In the genomic region with DNA sequence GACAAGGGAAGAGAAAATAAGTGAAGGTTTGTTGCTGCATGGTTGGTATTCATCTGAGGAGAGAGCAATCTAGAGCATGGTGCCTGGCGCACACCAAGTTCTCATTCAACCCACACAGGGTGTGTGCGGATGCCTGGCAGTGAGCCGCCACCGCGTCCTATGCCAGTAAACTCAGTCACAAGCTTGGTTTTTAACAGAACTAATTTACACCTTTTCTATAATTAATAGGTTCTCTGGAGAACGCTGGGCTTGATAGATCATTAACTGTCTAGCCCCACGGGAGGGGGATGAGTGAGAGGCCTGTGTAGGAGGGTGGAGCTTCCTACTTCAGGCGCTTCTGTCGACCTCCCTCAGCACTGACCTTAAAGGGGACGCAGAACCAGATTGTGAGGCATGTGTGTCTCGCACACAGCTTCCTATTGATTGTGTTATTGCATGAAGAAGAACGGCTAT, we compare ENCODE assay signal across 9 mouse cellular contexts. TPM values are rescaled to one million over a fixed set of nuclear protein-coding genes. Genes with fewer than 3 reads are reported as not detected.
DNase-seq lines count a peak whose midpoint lies in the region; ATAC-seq and TF ChIP-seq lines count a peak whose summit lies in the region.
"Had no signal": no experiment of that assay in that cellular context is flagged by ENCODE, and none has a peak within 500 bp of the region (broad histone marks: within the 10 kb centered on the region; RNA-seq: fewer than 3 reads in every experiment).

No protein-coding gene starts in this region.

- H3K4me2 ChIP-seq in embryonic facial prominence, embryonic 11.5 days (ENCODE audit: low read depth, low read length), result peak overlapping the region; percentile 40
- H3K4me2 ChIP-seq in heart, embryonic 15.5 days, result peak overlapping the region; percentile 88
- H3K4me2 ChIP-seq in limb, embryonic 15.5 days, result peak overlapping the region; percentile 63

- H3K4me1 ChIP-seq in spleen, adult 2 months (ENCODE audit: control insufficient read depth, insufficient read depth, insufficient read length), result no peaks in the 10 kb centered on the region; the same call in 1 of the 2 replicates
- H3K4me1 ChIP-seq in embryonic facial prominence, embryonic 11.5 days (ENCODE audit: control insufficient read depth, insufficient read depth, low read length), result no peaks in the 10 kb centered on the region
- H3K4me1 ChIP-seq in heart, embryonic 15.5 days (replicated peaks), result peaks cover 4% of the 10 kb centered on the region; the same call in 1 of the 2 replicates
- peaks cover 2% of the 10 kb centered on the region; the same call in 1 of the 2 replicates for H3K4me1 ChIP-seq in limb, embryonic 15.5 days

- WGBS in spleen, adult 2 months, result 38% methylated on average over 12 of the region's 12 CpGs
- 38% methylated on average over 12 of the region's 12 CpGs for WGBS in embryonic facial prominence, embryonic 11.5 days
- 23% methylated on average over 12 of the region's 12 CpGs for WGBS in heart, embryonic 15.5 days
- WGBS in limb, embryonic 15.5 days, result 19% methylated on average over 12 of the region's 12 CpGs

- no peak for DNase-seq in spleen, adult 2 months (ENCODE audit: low read depth in 1 of 2, low spot score in 2 of 2)
- no peak for DNase-seq in spleen, postnatal 14 days (ENCODE audit: low spot score in 2 of 2)
- peak; percentile 9 for DNase-seq in embryonic facial prominence, embryonic 11.5 days (ENCODE audit: low spot score)
- peak; percentile 76 for DNase-seq in kidney, postnatal 10 days
- DNase-seq in neural tube, embryonic 10.5 days (ENCODE audit: extremely low spot score, low spot score), result peak; percentile 44

- H3K27ac ChIP-seq in spleen, adult 2 months (ENCODE audit: insufficient read depth, low read length), result no peak overlapping the region
- H3K27ac ChIP-seq in embryonic facial prominence, embryonic 11.5 days (replicated peaks; ENCODE audit: low read depth, low read length), result no peak overlapping the region
- no peak overlapping the region for H3K27ac ChIP-seq in heart, embryonic 15.5 days
- H3K27ac ChIP-seq in limb, embryonic 15.5 days, result no peak overlapping the region

- no peak for TF ChIP-seq CTCF in spleen, adult 2 months (IDR thresholded peaks at IDR 0.05; ENCODE audit: extremely low read depth, insufficient read depth, insufficient read length, insufficient replicate concordance)

- H3K9ac ChIP-seq in embryonic facial prominence, embryonic 11.5 days (replicated peaks; ENCODE audit: low read length), result no peak overlapping the region; the same call in 1 of the 2 replicates
- peak overlapping the region; percentile 56; the same call in 1 of the 2 replicates for H3K9ac ChIP-seq in heart, embryonic 15.5 days
- H3K9ac ChIP-seq in limb, embryonic 15.5 days, result peak overlapping the region; percentile 39; the same call in 1 of the 2 replicates

- H3K27me3 ChIP-seq in spleen, adult 2 months (ENCODE audit: control insufficient read depth, insufficient read depth, low read length), result no peaks in the 10 kb centered on the region
- H3K27me3 ChIP-seq in embryonic facial prominence, embryonic 11.5 days (ENCODE audit: control insufficient read depth, insufficient read depth, low read length), result no peaks in the 10 kb centered on the region
- no peaks in the 10 kb centered on the region for H3K27me3 ChIP-seq in heart, embryonic 15.5 days
- 0 out of 2 replicates have a peak, but pooled peaks cover 3% of the 10 kb centered on the region for H3K27me3 ChIP-seq in limb, embryonic 15.5 days

- no peaks in the 10 kb centered on the region for H3K9me3 ChIP-seq in embryonic facial prominence, embryonic 11.5 days (replicated peaks; ENCODE audit: control insufficient read depth, low read length)
- H3K9me3 ChIP-seq in heart, embryonic 15.5 days (replicated peaks), result no peaks in the 10 kb centered on the region
- no peaks in the 10 kb centered on the region for H3K9me3 ChIP-seq in limb, embryonic 15.5 days
- H3K9me3 ChIP-seq: G1E had no signal

- peak overlapping the region; percentile 12; the same call in 1 of the 2 replicates for H3K4me3 ChIP-seq in spleen, adult 2 months (ENCODE audit: extremely low read depth, insufficient read depth, insufficient read length)
- peak overlapping the region; percentile 27 for H3K4me3 ChIP-seq in embryonic facial prominence, embryonic 11.5 days (ENCODE audit: low read depth, low read length)
- H3K4me3 ChIP-seq in heart, embryonic 15.5 days, result peak overlapping the region; percentile 52
- H3K4me3 ChIP-seq in limb, embryonic 15.5 days, result peak overlapping the region; percentile 43

- H3K36me3 ChIP-seq in spleen, adult 2 months (ENCODE audit: control insufficient read depth, insufficient read depth, low read length), result no peaks in the 10 kb centered on the region
- H3K36me3 ChIP-seq in embryonic facial prominence, embryonic 11.5 days (replicated peaks; ENCODE audit: control insufficient read depth, insufficient read depth, low read depth, low read length), result no peaks in the 10 kb centered on the region
- H3K36me3 ChIP-seq in heart, embryonic 15.5 days, result no peaks in the 10 kb centered on the region
- no peaks in the 10 kb centered on the region for H3K36me3 ChIP-seq in limb, embryonic 15.5 days
- H3K36me3 ChIP-seq: G1E had no signal

- ATAC-seq in embryonic facial prominence, embryonic 11.5 days (replicated peaks; ENCODE audit: insufficient number of reproducible peaks, low FRiP score, low TSS enrichment, low read depth), result peak; percentile 76
- no peak for ATAC-seq in heart, embryonic 15.5 days (replicated peaks; ENCODE audit: insufficient number of reproducible peaks, insufficient read depth, low FRiP score, low read depth)
- ATAC-seq in limb, embryonic 15.5 days (ENCODE audit: insufficient number of reproducible peaks, low FRiP score, low TSS enrichment, low read depth), result no peak
- no peak for ATAC-seq in inflammation-experienced regulatory T-cells, adult 6 months

- no peak for TF ChIP-seq POLR2A in spleen, adult 2 months (IDR thresholded peaks at IDR 0.05; ENCODE audit: low read depth, low read length)

RNA-seq across cellular contexts. Expression of a gene that starts 59.7 kb away (rescaled TPM):
- 0.05 and 0.06 TPM in 2 replicates for polyA plus RNA-seq in spleen, adult 2 months (2012; rRNA removed)
- polyA plus RNA-seq in embryonic facial prominence, embryonic 11.5 days (2014; fragmentation: Nextera tagmentation; extraction: Ambion mirVana), result 1.7 and 1.9 TPM in 2 replicates
- 0.56 and 0.66 TPM in 2 replicates for polyA plus RNA-seq in heart, embryonic 15.5 days (2015; fragmentation: Nextera tagmentation; extraction: Ambion mirVana)
- 0.31 and 0.45 TPM in 2 replicates for polyA plus RNA-seq in limb, embryonic 15.5 days (2015; fragmentation: Nextera tagmentation; extraction: Ambion mirVana)
- polyA plus RNA-seq in inflammation-experienced regulatory T-cells, adult 6 months (2017; shearing (Covaris generic)), result not detected
- polyA plus RNA-seq: G1E had no signal

Comparison
In these comparisons a context has a peak if more than half of its experiments do, and no peak if none do; other contexts are left out.
1. DNase-seq: peak in embryonic facial prominence, embryonic 11.5 days (single experiment), kidney, postnatal 10 days (single experiment) and neural tube, embryonic 10.5 days (single experiment); none in spleen, adult 2 months (0 of 2) and spleen, postnatal 14 days (0 of 2).
2. Peak in every context shown above with its lines, with median percentiles within 50 percentile points of each other: H3K4me3 ChIP-seq and H3K4me2 ChIP-seq.